Mouse (Mus musculus): ENCODE data around the gene Mrpl1.

DNA sequence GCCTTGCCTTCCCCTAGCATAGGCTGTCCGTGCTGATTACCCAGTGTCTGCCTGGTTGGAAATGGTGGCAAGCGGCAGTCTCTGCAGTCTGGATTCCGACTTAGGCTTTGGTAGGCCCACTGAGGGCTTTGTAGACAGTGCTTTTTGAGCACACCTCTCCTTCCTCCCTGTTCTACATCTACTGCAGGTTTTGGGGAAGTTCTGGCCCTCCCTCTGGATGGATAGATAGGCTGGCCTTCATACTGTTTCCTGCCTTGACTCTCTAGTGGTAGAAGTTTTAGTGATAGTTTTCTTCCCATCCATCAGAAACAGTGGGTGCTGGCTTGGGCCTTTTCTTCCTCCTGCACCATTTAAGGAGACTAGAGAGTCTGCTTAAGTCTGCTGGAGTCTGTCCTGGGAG, 9.4 kb downstream of the Mrpl1 start:
- no peak for TF ChIP-seq CTCF (IDR thresholded peaks at IDR 0.05; ENCODE audit: control insufficient read depth, insufficient read depth, insufficient read length)
- no peak for TF ChIP-seq MAX (IDR thresholded peaks at IDR 0.05)
- no peak for TF ChIP-seq MYOG (IDR thresholded peaks at IDR 0.05; ENCODE audit: control insufficient read depth, extremely low read depth, insufficient read length)
